Mouse (Mus musculus) adrenal gland, postnatal 10 days (tissue): ENCODE data around the gene Gm12888. TPM values are rescaled to one million over a fixed set of nuclear protein-coding genes. Genes with fewer than 3 reads are reported as not detected.
"Not testable (repeated sequence)": the region's sequence is repeated elsewhere in the genome, so short reads cannot be mapped to it uniquely, and the experiment has no call there.

Experiments used
- DNase-seq: peaks from one replicate; pipeline ENCODE4 v3.0.0; 2021; ENCODE audit warnings: mixed read lengths
- long read RNA-seq, 2 experiments: library from polyadenylated mRNA; stranded (forward); transcript quantifications; one replicate each; pipeline ENCODE4 v2.0.0; 2021
- total RNA-seq, 2 experiments: library from RNA; stranded (reverse); gene quantifications; 2 replicates each; pipeline ENCODE4 v1.2.3; 2021

Gm12888 gene
- total RNA-seq: not detected
- long read RNA-seq, experiment 1: 0 reads
- long read RNA-seq, experiment 2: 0 reads

DNA sequence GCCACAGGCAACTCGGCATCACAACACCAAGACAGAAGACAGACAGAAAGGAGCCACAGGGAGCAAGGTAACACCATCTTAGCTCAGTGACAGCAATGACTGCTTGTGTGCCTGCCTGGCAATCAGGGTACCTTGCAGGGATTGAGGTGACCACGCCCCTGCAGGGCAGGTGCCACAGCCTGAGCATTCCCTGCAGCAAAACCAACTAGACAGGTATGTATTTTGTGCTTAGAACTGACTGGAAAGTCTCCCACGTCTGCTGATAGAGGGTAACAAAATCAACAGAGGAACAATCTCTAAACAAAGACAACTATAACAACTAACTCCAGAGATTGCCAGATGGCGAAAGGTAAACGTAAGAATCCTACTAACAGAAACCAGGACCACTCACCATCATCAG is at the start of gene Gm12888:
TSS of gene Gm12888 (minus strand) at position 101 of the 400 bp plus-strand sequence.
- not testable (repeated sequence) for DNase-seq

Other genes starting within 250 kb of the Gm12888 start
- gene Zmpste24, start 226.7 kb downstream of the Gm12888 start, total RNA-seq: 10 to 100 TPM; 30.8 to 31.1 TPM
- not detected for gene Tmco2, start 215.7 kb downstream of the Gm12888 start, total RNA-seq
- gene Rlf, start 109.8 kb downstream of the Gm12888 start, total RNA-seq: 10 to 100 TPM; 16.1 to 16.7 TPM
- not detected for gene Gm12886, start 98.2 kb upstream of the Gm12888 start, total RNA-seq